Mouse (Mus musculus): ENCODE results near the gene Pi4kb.

DNA sequence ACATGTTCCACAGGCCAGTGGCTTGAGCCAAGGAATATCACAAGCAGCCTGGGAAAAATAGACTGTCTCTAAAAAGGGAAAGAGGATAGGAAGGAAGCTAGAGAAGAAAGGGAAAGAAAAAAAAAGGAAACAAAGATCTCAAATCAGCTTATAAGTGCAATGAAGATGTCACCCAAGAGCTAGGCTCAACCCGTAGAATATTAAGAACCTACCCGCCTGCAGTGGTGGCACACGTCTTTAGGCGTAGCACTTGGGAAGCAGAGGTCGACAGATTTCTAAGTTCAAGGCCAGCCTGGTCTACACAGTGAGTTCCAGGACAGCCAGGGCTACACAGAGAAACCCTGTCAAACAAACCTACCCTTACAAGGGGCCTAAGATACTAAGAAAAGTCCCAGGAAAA lies 911 bp upstream of the Pi4kb start:
- no peak for TF ChIP-seq CTCF (IDR thresholded peaks at IDR 0.05; ENCODE audit: control insufficient read depth, insufficient read depth, insufficient read length)
- no peak for TF ChIP-seq CEBPB (IDR thresholded peaks at IDR 0.05; ENCODE audit: low read depth)
- TF ChIP-seq MYOD1 (IDR thresholded peaks at IDR 0.05; ENCODE audit: control insufficient read depth, insufficient read length, low read depth), result no peak
- no peak for TF ChIP-seq MAX (IDR thresholded peaks at IDR 0.05)
- TF ChIP-seq USF1 (IDR thresholded peaks at IDR 0.05; ENCODE audit: low read depth), result no peak
- no peak for TF ChIP-seq FOSL1 (IDR thresholded peaks at IDR 0.05; ENCODE audit: insufficient read depth, low read length, poor library complexity, severe bottlenecking)
- no peak for TF ChIP-seq MYOG (IDR thresholded peaks at IDR 0.05; ENCODE audit: control insufficient read depth, extremely low read depth, insufficient read length)
